Mouse (Mus musculus): ENCODE results near the gene Cage1. TPM values are rescaled to one million over a fixed set of nuclear protein-coding genes. Genes with fewer than 3 reads are reported as not detected.

The Cage1 gene
- polyA plus RNA-seq, 1 experiment from 2014 or later = 1.7 TPM

GRCm38 (mm10) chr13:37959936-37960335 is 76.9 kb downstream of the Cage1 start:
- H3K4me1 ChIP-seq = peaks cover 13% of the 10 kb centered on the region
- no peak overlapping the region for H3K4me3 ChIP-seq
- 89% methylated on average over 7 of the region's 7 CpGs for WGBS
- no peak overlapping the region for H3K9ac ChIP-seq
- no peak overlapping the region for H3K4me2 ChIP-seq (replicated peaks)
- no peaks in the 10 kb centered on the region for H3K9me3 ChIP-seq (replicated peaks)
- no peaks in the 10 kb centered on the region for H3K36me3 ChIP-seq
- H3K27me3 ChIP-seq = peaks cover 14% of the 10 kb centered on the region; the same call in 1 of the 2 replicates
- no peak overlapping the region for H3K27ac ChIP-seq
- ATAC-seq (ENCODE audit: low FRiP score) = no peak

- 76% methylated on average over 15 of the region's 15 CpGs for WGBS
- Histone ChIP-seq H3K4me2 (replicated peaks) (no peak overlapping the region), H3K9ac (no peak overlapping the region), H3K4me3 (no peak overlapping the region), H3K9me3 (replicated peaks) (no peaks in the 10 kb centered on the region), H3K27me3 (peaks cover 8% of the 10 kb centered on the region; the same call in 1 of the 2 replicates), H3K36me3 (no peaks in the 10 kb centered on the region), H3K27ac (no peak overlapping the region), H3K4me1 (peaks cover 9% of the 10 kb centered on the region)
- ATAC-seq (ENCODE audit: low FRiP score) = no peak
These were observed 77.5 kb downstream of the Cage1 start for GRCm38 (mm10) chr13:37959239-37959907.

- Histone ChIP-seq H3K27ac (no peak overlapping the region), H3K9ac (no peak overlapping the region), H3K9me3 (replicated peaks) (no peaks in the 10 kb centered on the region), H3K4me1 (peaks cover 2% of the 10 kb centered on the region), H3K36me3 (no peaks in the 10 kb centered on the region), H3K27me3 (0 out of 2 replicates have a peak, but pooled peaks cover 1% of the 10 kb centered on the region), H3K4me2 (replicated peaks) (no peak overlapping the region), H3K4me3 (no peak overlapping the region)
- no peak for ATAC-seq (ENCODE audit: low FRiP score)
- 92% methylated on average over 18 of the region's 18 CpGs for WGBS
These were observed 78.2 kb downstream of the Cage1 start for GRCm38 (mm10) chr13:37958498-37959238.

Small RNAs within 50 kb of the gene (microRNA-seq; reads per million reads assigned to microRNA genes)
- not detected for gene Gm27387

Other genes starting within 250 kb of the Cage1 start
- 101 and 118 TPM in 2 replicates for gene Ssr1, start 42.9 kb downstream of the Cage1 start, polyA plus RNA-seq (2016; fragmentation: Nextera tagmentation; extraction: Ambion mirVana)
- 55.4 and 66.8 TPM in 2 replicates for gene Riok1, start 74 bp downstream of the Cage1 start, polyA plus RNA-seq (2016; fragmentation: Nextera tagmentation; extraction: Ambion mirVana)
- gene Dsp, start 114.2 kb upstream of the Cage1 start, polyA plus RNA-seq (2016; fragmentation: Nextera tagmentation; extraction: Ambion mirVana) = 1.4 and 1.5 TPM in 2 replicates
- 36.9 and 37.3 TPM in 2 replicates for gene Snrnp48, start 167.9 kb upstream of the Cage1 start, polyA plus RNA-seq (2016; fragmentation: Nextera tagmentation; extraction: Ambion mirVana)

All from hindbrain, embryonic 12.5 days (tissue).